Mouse (Mus musculus): ENCODE results near the gene Mtmr2. TPM values are rescaled to one million over a fixed set of nuclear protein-coding genes. Genes with fewer than 3 reads are reported as not detected.

Gene Mtmr2
- total and polyA plus RNA-seq, 2 experiments from 2014 or later: 35.9 to 75.0 TPM

DNA sequence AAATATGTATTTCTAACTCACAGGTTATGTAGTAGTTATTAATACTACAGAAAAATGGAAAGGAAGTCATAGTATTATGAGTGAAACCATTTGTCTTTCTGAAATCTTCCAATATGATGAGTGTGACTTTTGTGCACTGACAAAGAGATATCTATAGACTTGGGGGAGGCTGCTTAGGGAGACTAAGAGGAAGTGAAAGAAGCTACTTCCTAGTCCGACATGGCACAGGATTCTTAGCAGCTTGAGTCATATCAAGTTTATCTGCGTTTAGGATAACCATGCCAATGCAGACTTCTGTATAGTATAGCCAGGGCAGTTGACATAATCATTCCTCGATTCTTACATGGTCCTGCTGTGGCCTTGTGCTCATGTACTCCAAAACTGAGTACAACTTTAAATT, 87.0 kb downstream of the Mtmr2 start:
- Histone ChIP-seq H3K9me3 (replicated peaks; ENCODE audit: control insufficient read depth, low read length) (no peaks in the 10 kb centered on the region), H3K27ac (ENCODE audit: low read depth) (no peak overlapping the region), H3K27me3 (ENCODE audit: control insufficient read depth, insufficient read depth, low read length) (no peaks in the 10 kb centered on the region), H3K36me3 (replicated peaks; ENCODE audit: control insufficient read depth, insufficient read depth, low read length) (peaks cover 83% of the 10 kb centered on the region), H3K4me1 (ENCODE audit: control insufficient read depth, insufficient read depth) (no peaks in the 10 kb centered on the region), H3K4me2 (ENCODE audit: low read depth, low read length) (no peak overlapping the region), H3K4me3 (ENCODE audit: low read depth, low read length) (no peak overlapping the region), H3K9ac (replicated peaks; ENCODE audit: low read depth, low read length) (no peak overlapping the region)
- ATAC-seq (ENCODE audit: insufficient read depth, low read depth): no peak
- TF ChIP-seq EP300 (IDR thresholded peaks at IDR 0.05; ENCODE audit: low read depth): no peak
- TF ChIP-seq CTCF (IDR thresholded peaks at IDR 0.05; ENCODE audit: low read depth): no peak
- no peak for DNase-seq (ENCODE audit: low spot score)
- 70% methylated on average over 3 of the region's 3 CpGs for WGBS

DNA sequence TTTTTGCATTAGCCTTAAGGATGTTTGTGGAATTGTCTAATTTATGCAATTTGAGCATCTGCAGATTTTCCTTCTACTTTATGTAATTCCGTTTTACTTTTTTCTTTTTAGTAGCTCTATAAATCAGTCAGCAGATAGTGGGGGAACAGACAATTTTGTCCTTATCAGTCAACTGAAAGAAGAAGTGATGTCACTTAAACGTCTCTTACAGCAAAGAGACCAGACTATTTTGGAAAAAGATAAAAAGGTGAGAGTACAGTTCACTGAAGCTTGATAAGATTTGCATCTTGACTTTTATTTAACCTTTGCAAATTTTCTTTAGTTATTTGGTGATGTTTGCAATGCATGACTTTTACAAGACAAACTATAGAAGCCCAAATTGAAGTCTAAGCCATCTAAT, 88.5 kb downstream of the Mtmr2 start:
- H3K9me3 ChIP-seq (replicated peaks; ENCODE audit: control insufficient read depth, low read length): no peaks in the 10 kb centered on the region
- H3K27me3 ChIP-seq (ENCODE audit: control insufficient read depth, insufficient read depth, low read length): no peaks in the 10 kb centered on the region
- H3K9ac ChIP-seq (replicated peaks; ENCODE audit: low read depth, low read length): no peak overlapping the region
- H3K4me3 ChIP-seq (ENCODE audit: low read depth, low read length): no peak overlapping the region
- no peaks in the 10 kb centered on the region for H3K4me1 ChIP-seq (ENCODE audit: control insufficient read depth, insufficient read depth)
- no peak overlapping the region for H3K4me2 ChIP-seq (ENCODE audit: low read depth, low read length)
- ATAC-seq (ENCODE audit: insufficient read depth, low read depth) (no peak), DNase-seq (ENCODE audit: low spot score) (no peak)
- WGBS: 45% methylated on average over 2 of the region's 2 CpGs
- no peak overlapping the region for H3K27ac ChIP-seq (ENCODE audit: low read depth)
- TF ChIP-seq CTCF (IDR thresholded peaks at IDR 0.05; ENCODE audit: low read depth) (no peak), EP300 (IDR thresholded peaks at IDR 0.05; ENCODE audit: low read depth) (no peak)
- peaks cover 84% of the 10 kb centered on the region for H3K36me3 ChIP-seq (replicated peaks; ENCODE audit: control insufficient read depth, insufficient read depth, low read length)

GRCm38 (mm10) chr9:13847591-13847990, 99.4 kb downstream of the Mtmr2 start:
- Histone ChIP-seq H3K4me2 (ENCODE audit: low read depth, low read length) (no peak overlapping the region), H3K27me3 (ENCODE audit: control insufficient read depth, insufficient read depth, low read length) (no peaks in the 10 kb centered on the region), H3K9me3 (replicated peaks; ENCODE audit: control insufficient read depth, low read length) (no peaks in the 10 kb centered on the region), H3K36me3 (replicated peaks; ENCODE audit: control insufficient read depth, insufficient read depth, low read length) (peaks cover 26% of the 10 kb centered on the region), H3K9ac (replicated peaks; ENCODE audit: low read depth, low read length) (no peak overlapping the region), H3K4me1 (ENCODE audit: control insufficient read depth, insufficient read depth) (no peaks in the 10 kb centered on the region), H3K27ac (ENCODE audit: low read depth) (no peak overlapping the region), H3K4me3 (ENCODE audit: low read depth, low read length) (no peak overlapping the region)
- DNase-seq (ENCODE audit: low spot score): no peak
- no peak for TF ChIP-seq CTCF (IDR thresholded peaks at IDR 0.05; ENCODE audit: low read depth)
- no peak for TF ChIP-seq EP300 (IDR thresholded peaks at IDR 0.05; ENCODE audit: low read depth)
- 73% methylated on average over 3 of the region's 3 CpGs for WGBS
- no peak for ATAC-seq (ENCODE audit: insufficient read depth, low read depth)

DNA sequence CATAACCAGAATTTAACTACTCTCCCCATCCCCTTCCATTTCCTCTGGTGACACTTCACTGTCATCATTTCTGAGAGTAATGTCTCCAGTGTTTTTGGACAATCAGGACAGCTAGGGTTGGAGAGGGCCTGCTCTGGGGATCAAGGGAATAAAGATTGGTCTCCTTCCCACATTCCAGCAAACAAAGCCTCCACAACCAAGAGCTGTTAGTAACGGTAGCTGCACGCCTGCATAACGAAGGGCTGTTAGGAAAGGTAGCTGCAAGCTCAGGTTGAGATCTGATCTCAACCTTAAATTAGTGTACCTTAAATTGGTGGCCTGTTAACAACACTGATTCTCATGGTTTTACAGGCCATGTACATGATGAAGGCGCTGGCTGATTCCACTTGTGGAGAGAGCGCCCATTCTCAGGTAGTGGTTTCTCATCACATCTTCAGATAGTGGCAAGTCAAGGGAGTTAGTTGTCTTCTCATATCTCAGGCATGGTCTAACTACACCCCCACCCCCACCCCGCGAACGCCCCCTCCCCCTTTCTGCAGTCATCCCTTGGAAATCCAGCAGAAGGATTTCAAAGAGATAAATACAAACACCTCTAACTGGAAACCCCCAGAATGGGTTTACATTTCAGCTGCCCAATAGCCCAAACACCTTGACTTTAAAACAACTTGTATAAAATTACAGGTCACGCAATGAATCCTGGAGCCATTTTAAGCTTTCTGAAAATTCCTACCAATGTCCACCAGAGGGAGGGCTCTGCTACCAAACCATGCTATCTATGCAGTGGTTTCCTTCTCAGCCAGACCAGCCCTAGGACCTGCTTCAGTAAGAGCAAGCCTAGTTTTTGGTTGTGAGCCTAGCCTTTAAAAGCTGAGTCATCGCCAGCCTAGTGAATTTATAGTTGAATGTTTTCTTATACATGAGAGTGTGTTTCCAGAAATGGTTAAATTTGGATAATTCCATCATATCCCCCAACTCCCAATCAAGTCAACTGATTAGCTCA, 100.6 kb downstream of the Mtmr2 start:
- no peak overlapping the region for H3K4me2 ChIP-seq (ENCODE audit: low read depth, low read length)
- H3K27me3 ChIP-seq (ENCODE audit: control insufficient read depth, insufficient read depth, low read length): no peaks in the 10 kb centered on the region
- peak; percentile 68 for DNase-seq (ENCODE audit: low spot score)
- H3K27ac ChIP-seq (ENCODE audit: low read depth): no peak overlapping the region
- no peaks in the 10 kb centered on the region for H3K4me1 ChIP-seq (ENCODE audit: control insufficient read depth, insufficient read depth)
- H3K4me3 ChIP-seq (ENCODE audit: low read depth, low read length): no peak overlapping the region
- ATAC-seq (ENCODE audit: insufficient read depth, low read depth): peak; percentile 73
- peaks cover 15% of the 10 kb centered on the region for H3K36me3 ChIP-seq (replicated peaks; ENCODE audit: control insufficient read depth, insufficient read depth, low read length)
- H3K9ac ChIP-seq (replicated peaks; ENCODE audit: low read depth, low read length): no peak overlapping the region
- TF ChIP-seq EP300 (IDR thresholded peaks at IDR 0.05; ENCODE audit: low read depth): no peak
- peak; percentile 70 for TF ChIP-seq CTCF (IDR thresholded peaks at IDR 0.05; ENCODE audit: low read depth)
- 69% methylated on average over 10 of the region's 10 CpGs for WGBS
- no peaks in the 10 kb centered on the region for H3K9me3 ChIP-seq (replicated peaks; ENCODE audit: control insufficient read depth, low read length)

- 56% methylated on average over 3 of the region's 3 CpGs for WGBS
- Histone ChIP-seq H3K27me3 (ENCODE audit: control insufficient read depth, insufficient read depth, low read length) (no peaks in the 10 kb centered on the region), H3K27ac (ENCODE audit: low read depth) (no peak overlapping the region), H3K4me1 (ENCODE audit: control insufficient read depth, insufficient read depth) (no peaks in the 10 kb centered on the region), H3K9me3 (replicated peaks; ENCODE audit: control insufficient read depth, low read length) (no peaks in the 10 kb centered on the region), H3K4me3 (ENCODE audit: low read depth, low read length) (no peak overlapping the region), H3K9ac (replicated peaks; ENCODE audit: low read depth, low read length) (no peak overlapping the region), H3K36me3 (replicated peaks; ENCODE audit: control insufficient read depth, insufficient read depth, low read length) (no peaks in the 10 kb centered on the region), H3K4me2 (ENCODE audit: low read depth, low read length) (no peak overlapping the region)
- no peak for TF ChIP-seq CTCF (IDR thresholded peaks at IDR 0.05; ENCODE audit: low read depth)
- TF ChIP-seq EP300 (IDR thresholded peaks at IDR 0.05; ENCODE audit: low read depth): no peak
- DNase-seq (ENCODE audit: low spot score) (no peak), ATAC-seq (ENCODE audit: insufficient read depth, low read depth) (no peak)
Measured at GRCm38 (mm10) chr9:13853876-13854275, 105.7 kb downstream of the Mtmr2 start.

Other genes with a start within 250 kb of the Mtmr2 start
- 16.9 and 17.3 TPM in 2 replicates for gene Cep57, start 78.7 kb downstream of the Mtmr2 start, total RNA-seq (2014; rRNA removed; ENCODE audit: low replicate concordance)
- 28.5 and 29.9 TPM in 2 replicates for gene Cep57, start 78.7 kb downstream of the Mtmr2 start, polyA plus RNA-seq (2015; fragmentation: Nextera tagmentation; extraction: Ambion mirVana)
- gene Fam76b, start 79.3 kb downstream of the Mtmr2 start, total RNA-seq (2014; rRNA removed; ENCODE audit: low replicate concordance): 17.3 and 22.5 TPM in 2 replicates
- 9.5 and 9.6 TPM in 2 replicates for gene Fam76b, start 79.3 kb downstream of the Mtmr2 start, polyA plus RNA-seq (2015; fragmentation: Nextera tagmentation; extraction: Ambion mirVana)

All from heart, postnatal 0 days (tissue).